Mouse (Mus musculus): ENCODE measurements around the gene Smdt1.
"Not testable (repeated sequence)": the region's sequence is repeated elsewhere in the genome, so short reads cannot be mapped to it uniquely, and the experiment has no call there.

Gene Smdt1

GRCm38 (mm10) chr15:82368851-82369250 lies 30.1 kb downstream of the Smdt1 start:
- no peak for DNase-seq (ENCODE audit: low read depth, low spot score)

- no peak for DNase-seq (ENCODE audit: low read depth, low spot score)
Measured at GRCm38 (mm10) chr15:82372446-82372845, 33.7 kb downstream of the Smdt1 start.

GRCm38 (mm10) chr15:82372991-82373390 lies 34.2 kb downstream of the Smdt1 start:
- DNase-seq (ENCODE audit: low read depth, low spot score): no peak

GRCm38 (mm10) chr15:82374437-82374836 lies 35.7 kb downstream of the Smdt1 start:
- DNase-seq (ENCODE audit: low read depth, low spot score): no peak

- no peak for DNase-seq (ENCODE audit: low read depth, low spot score)
Measured at GRCm38 (mm10) chr15:82375855-82376254, 37.1 kb downstream of the Smdt1 start.

- DNase-seq (ENCODE audit: low read depth, low spot score): peak; percentile 93
Measured at GRCm38 (mm10) chr15:82376393-82377138, 37.8 kb downstream of the Smdt1 start.

GRCm38 (mm10) chr15:82377701-82378100 lies 38.9 kb downstream of the Smdt1 start:
- DNase-seq (ENCODE audit: low read depth, low spot score): no peak

GRCm38 (mm10) chr15:82378261-82379180 lies 39.8 kb downstream of the Smdt1 start:
- peak; percentile 31 for DNase-seq (ENCODE audit: low read depth, low spot score)

- DNase-seq (ENCODE audit: low read depth, low spot score): no peak
Measured at GRCm38 (mm10) chr15:82379511-82379870, 40.7 kb downstream of the Smdt1 start.

GRCm38 (mm10) chr15:82379871-82380713 lies 41.3 kb downstream of the Smdt1 start, which contains the start of gene Cyp2d22:
TSS of gene Cyp2d22 (minus strand) at chr15:82380260.
- peak; percentile 84 for DNase-seq (ENCODE audit: low read depth, low spot score)

GRCm38 (mm10) chr15:82380714-82381062 lies 41.9 kb downstream of the Smdt1 start:
- DNase-seq (ENCODE audit: low read depth, low spot score): no peak

GRCm38 (mm10) chr15:82382441-82382840 lies 43.7 kb downstream of the Smdt1 start:
- DNase-seq (ENCODE audit: low read depth, low spot score): no peak

- DNase-seq (ENCODE audit: low read depth, low spot score): no peak
Measured at GRCm38 (mm10) chr15:82385729-82386128, 47.0 kb downstream of the Smdt1 start.

GRCm38 (mm10) chr15:82389916-82390315 lies 51.2 kb downstream of the Smdt1 start:
- DNase-seq (ENCODE audit: low read depth, low spot score): not testable (repeated sequence)

GRCm38 (mm10) chr15:82393922-82394321 lies 55.2 kb downstream of the Smdt1 start, which contains the start of gene Cyp2d11:
TSS of gene Cyp2d11 (minus strand) at chr15:82394022.
- not testable (repeated sequence) for DNase-seq (ENCODE audit: low read depth, low spot score)

- DNase-seq (ENCODE audit: low read depth, low spot score): not testable (repeated sequence)
Measured at GRCm38 (mm10) chr15:82395955-82396354, 57.2 kb downstream of the Smdt1 start.

Data from brain, adult 2 months (tissue).